Mouse (Mus musculus): ENCODE results near the gene Eif4g1.

The Eif4g1 gene

DNA sequence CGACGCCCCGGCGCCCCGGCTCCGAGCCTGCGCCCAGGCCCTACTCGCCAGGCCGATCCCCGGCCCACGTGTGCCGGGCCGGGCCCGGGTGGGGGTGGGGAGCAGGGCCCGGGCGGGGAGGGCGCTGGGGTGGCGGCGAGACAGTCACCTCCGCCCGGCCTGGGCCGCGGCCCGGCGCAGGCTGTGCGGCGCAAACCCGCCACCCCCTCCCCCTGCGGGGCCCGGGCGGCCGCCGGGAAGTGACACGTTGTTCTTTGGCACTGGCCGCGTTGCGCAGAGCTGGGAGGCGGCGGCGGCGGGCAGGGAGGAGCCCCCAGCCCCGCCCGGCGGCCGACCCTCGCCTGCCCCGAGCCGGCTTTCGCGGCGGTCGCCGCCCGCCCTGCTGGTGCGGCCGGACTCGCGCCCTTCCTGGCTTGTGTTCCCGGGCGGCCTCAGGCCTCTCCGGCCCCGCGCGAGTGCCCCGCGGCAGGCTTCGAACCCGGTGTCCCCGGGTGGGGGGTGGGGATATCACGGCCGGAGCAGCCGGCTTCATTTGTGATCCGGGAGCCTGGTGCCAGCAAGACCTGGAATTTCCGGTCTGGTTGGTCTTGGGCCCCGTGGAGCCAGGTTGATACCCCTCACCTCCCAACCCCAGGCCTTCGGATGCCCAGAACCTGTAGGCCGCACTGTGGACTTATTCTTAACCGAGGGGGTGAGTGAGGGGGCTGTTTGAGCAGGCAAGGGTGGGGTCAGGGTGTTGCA is 5.0 kb downstream of the Eif4g1 start:
- DNase-seq (ENCODE audit: low spot score) = peak; percentile 75

DNA sequence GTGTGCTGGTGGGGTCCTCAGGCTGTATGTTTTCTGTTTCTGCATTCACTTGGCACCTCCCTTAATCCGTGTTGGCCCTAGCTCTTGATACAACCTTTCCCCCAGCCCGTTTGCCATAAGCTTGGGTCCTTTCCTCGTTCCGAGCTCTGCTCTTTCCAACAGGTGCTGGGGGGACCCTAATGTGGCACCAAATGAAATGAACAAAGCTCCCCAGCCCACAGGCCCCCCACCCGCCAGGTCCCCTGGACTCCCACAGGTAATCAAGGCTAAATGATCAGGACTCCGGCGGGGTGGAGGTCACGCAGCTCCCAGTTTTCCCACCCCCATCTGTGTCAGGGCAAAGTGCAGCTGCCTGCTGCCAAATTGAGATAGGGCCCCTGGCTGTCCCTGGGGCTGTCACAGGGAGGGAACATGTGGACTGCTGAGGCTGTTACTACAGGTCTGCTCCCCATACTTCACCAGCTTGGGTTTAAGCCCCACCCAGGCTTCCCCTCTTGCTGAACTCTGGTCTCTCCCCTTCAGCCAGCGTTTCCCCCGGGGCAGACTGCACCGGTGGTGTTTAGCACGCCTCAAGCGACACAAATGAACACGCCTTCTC is 5.7 kb downstream of the Eif4g1 start:
- no peak for DNase-seq (ENCODE audit: low spot score)

DNA sequence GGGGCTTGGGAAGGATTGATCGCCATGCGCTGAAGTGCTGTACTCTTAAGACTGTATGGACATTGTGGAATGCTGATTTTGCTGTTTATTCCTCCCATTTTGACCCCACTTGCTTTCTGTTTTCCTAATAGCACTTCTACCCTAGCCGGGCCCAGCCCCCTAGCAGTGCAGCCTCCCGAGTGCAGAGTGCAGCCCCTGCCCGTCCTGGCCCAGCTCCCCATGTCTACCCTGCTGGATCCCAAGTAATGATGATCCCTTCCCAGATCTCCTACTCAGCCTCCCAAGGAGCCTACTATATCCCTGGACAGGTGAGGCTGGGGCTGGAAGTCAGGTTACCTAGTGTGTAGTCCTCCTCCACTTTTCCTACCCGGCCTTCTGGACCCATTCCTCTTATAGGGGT is 7.1 kb downstream of the Eif4g1 start:
- DNase-seq (ENCODE audit: low spot score) = no peak

DNA sequence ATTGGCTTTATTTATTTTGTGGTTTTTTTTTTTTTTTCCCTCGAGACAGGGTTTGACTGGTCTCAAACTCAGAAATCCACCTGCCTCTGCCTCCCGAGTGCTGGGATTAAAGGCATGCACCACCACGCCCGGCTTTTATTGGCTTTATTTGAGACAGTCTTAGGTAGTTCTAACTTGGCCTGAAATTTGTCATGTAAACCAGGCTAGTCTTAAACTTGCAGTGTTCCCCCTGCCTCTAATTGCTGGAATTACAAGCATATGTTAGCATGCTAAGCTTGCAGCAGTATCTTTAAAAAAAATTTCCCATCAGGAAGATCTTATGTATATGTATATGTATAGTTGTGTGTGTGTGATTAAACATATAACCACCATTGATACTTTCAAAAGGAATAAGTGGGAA is 8.6 kb downstream of the Eif4g1 start:
- DNase-seq (ENCODE audit: low spot score) = no peak

DNA sequence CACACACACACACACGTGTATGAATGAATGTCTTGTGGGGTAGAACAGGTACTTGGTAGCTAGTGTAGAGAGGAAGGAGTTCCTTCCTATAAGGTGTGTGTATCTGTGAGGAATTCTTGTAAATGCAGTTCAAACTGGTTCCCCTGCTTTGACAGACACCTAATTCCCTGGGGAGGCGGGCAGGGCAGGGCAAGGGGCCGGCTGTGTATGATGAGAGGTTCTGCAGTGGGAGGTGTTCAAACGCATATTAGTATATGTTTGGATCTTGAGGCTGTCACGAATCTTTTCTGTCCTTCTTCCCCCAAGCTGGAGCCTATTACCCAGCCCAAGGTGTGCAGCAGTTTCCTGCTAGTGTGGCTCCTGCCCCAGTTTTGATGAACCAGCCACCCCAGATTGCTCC is 9.3 kb downstream of the Eif4g1 start:
- DNase-seq (ENCODE audit: low spot score) = no peak

DNA sequence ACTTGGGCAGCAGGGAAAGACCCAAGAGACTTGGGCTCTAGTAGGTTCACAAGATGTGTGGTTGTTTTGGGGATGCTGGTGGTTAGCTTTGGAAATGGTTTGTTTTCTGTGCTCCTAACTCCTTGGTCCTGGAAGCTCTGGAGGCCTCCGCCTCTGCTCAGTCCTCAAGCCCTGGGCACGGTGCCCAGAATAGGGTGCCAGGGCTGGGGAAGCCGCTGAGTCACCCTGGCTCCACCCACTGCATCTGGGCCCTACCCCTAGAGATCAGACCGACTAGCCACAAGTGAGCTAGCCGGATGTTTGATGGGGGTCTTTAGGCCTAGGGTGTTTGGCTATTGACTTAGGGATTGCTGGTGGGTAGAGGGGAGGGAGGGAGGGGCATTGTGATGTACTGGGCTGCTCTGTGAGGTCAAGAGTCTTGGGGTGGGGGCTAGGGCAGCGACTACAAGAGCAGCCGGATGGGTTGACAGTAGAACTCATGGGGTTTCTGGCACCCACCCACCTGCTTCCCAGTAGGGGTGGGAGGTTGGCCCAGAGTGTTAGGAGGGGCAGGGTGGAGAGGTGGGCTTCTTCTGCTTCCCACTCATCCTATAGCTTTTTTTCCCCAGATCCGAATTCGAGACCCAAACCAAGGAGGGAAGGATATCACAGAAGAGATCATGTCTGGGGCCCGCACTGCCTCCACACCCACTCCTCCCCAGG is 10.0 kb downstream of the Eif4g1 start:
- peak; percentile 92 for DNase-seq (ENCODE audit: low spot score)

DNA sequence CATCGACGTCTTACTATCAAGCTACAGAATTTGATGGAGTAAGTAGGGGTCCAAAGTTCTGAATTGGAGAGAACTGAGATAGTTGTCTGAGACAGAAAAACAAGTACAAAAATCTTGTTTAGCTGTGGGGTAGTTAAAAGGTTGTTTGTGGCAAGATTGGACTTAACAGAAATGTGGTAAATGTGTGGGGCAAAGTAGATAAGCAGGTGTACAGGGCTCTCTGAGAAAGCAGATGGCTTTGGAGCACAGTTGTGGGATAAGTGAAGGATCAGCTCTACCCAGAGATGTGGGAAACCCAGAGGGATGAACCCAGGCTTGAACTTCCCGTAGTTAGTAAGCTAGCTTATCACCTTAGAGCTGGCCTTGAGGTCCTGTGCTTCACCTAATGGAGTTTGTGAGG is 22.7 kb downstream of the Eif4g1 start:
- DNase-seq (ENCODE audit: low spot score) = no peak

DNA sequence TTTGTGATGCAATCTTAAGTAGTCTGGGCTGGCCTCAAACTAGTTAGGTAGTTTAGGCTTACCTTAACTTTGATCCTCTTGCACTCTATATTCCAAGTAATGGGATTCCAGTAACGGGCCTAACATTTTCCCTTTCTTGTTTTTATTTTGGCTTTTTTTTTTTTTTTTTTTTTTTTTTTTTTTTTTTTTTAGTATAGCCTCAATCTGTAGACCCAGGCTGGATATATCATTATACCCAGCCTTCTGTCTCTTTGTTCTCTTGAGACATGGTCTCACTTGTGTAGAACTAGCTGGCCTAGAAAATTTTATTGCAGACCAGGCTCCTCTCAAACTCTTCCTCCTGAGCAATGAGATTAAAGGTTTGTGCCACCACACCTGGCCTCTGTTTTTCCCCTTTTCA is 23.5 kb downstream of the Eif4g1 start:
- DNase-seq (ENCODE audit: low spot score) = no peak

DNA sequence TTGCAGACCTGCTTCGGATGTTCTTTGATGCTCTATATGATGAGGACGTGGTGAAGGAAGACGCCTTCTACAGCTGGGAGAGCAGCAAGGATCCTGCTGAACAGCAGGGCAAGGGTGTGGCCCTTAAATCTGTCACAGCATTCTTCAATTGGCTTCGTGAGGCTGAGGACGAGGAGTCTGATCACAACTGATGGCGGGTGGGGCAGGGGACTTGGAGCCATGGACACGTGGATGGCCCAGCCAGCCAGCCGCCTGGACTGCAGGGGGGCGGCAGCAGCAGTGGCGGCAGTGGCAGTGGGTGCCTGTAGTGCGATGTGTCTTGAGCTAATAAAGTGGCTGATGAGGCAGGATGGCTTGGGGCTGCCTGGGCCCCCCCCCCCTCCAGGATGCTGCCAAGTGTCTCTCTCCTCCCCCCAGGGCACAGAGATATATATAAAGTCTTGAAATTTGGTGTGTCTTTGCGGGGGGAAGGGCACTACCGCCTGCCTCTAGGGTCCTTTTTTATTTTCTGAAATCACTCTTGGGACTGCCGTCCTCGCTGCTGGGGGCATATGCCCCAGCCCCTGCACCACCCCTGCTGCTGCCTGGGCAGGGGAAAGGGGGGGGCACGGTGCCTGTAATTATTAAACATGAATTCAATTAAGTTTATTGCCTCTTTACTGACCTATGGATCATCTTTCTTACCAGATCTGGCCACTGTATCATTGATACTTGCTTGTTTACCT is 24.3 kb downstream of the Eif4g1 start:
- DNase-seq (ENCODE audit: low spot score) = no peak

DNA sequence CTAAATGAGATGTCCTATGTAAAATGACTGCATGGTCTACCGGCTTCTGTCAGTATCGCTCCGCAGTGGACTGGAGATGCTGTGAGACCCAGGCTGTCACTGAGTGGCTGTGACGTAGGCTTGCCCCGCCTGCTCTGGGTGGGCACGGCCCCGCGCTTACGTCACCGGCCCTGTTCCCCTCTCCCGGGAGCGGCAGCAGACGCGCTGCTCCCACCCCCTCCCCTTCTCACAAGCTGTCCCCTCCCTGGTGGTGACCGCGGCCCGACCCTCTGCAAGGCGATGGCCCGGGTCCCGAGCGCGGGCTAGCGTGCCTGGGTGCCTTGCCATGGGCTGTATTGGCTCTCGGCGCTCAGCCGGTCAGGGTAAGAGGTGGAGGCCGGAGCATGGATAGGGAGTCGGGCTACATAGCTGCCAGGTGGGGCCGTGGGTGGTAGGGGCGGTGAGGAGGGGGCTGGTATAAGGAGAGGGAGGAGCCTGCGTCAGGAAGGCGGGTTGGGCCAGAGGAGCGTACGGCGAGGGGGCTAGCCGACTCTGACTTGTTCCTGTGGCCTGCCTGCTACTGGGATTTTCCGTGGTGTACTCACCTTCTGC is 25.1 kb downstream of the Eif4g1 start, which contains the start of gene Fam131a:
Gene Fam131a (plus strand): TSS at position 131 of the 591 bp plus-strand sequence.
- DNase-seq (ENCODE audit: low spot score) = peak; percentile 86

DNA sequence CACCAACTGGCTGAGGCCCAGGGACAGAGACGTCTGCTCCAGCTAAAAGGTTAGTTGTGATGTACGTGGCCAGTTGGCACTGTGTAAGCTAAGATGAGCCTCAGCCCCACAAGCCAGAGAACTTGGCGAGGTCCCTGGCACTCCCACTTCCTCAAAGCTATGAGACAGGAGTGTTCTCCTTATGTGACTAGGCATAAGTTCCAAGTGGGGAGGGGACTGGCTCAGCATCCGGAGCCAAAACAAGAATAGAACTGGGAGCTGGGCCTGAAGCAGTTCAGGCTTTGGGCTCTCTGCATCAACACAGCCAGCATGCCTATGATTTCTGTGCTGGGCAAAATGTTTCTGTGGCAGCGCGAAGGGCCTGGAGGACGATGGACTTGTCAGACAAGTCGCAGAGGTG is 26.7 kb downstream of the Eif4g1 start:
- DNase-seq (ENCODE audit: low spot score) = peak; percentile 50

DNA sequence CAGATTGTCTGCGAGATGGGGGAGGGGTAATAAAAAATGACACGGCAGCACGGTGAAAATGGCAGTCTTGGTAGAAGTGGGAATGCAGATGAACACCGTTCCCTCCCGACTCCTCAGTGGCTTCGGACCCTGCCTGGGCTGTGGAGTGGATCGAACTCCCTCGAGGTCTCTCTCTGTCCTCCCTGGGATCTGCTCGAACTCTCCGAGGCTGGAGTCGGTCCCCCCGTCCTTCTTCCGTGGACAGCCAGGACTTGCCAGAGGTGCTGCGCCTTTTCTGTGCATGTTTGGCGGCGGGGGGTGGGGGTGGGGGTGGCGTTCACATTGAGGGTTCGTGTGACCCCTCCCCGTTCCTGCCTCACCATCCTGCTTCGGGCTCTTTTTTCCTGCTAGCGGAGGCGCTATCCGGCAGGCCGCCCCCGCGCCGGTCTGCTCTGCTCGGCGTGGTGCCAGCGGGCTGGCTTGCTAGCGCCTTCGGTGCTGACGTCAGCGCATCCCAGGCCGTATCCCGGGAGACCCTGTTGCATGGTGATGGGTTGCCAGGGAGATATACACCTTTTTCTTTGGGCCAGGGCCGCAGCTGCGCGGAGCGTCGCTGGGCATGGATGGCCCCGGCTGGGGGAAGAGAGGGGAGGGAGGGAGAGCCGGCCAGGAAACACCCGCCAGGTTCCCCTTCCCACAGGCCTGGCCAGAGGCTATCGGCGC is 27.7 kb downstream of the Eif4g1 start:
- peak; percentile 76 for DNase-seq (ENCODE audit: low spot score)

DNA sequence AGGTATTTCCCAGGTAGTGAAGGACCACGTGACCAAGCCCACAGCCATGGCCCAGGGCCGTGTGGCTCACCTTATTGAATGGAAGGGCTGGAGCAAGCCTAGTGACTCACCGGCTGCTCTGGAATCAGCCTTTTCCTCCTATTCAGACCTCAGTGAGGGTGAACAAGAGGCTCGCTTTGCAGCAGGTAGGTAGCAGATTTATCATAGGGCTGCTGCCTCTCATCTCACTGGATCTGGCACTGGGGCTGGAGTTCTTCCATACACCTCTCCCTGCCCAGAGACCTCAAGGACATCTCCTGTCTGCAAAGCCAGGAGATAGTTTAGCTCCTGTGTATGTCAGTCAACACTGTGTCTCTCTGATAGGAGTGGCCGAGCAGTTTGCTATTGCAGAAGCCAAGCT is 31.2 kb downstream of the Eif4g1 start:
- no peak for DNase-seq (ENCODE audit: low spot score)

DNA sequence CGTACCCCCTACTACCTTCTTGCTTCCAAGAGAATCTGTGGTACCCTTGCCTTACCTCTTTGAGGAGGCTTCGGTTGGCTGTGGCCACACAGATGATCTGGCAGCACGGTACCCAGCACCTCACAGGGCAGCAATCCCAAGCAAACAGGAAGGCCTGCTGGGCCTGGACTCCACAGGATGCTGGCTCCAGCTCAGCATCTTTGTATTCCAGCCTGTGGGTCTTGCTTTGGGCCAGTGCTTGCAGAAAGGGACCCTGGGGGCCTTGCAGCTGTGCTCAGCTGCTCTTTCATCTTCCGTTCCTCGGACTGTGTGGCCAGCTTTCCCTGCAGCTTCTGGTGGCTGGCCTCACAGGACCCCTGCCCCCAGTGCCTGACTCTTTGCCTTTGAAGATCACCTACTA is 31.9 kb downstream of the Eif4g1 start:
- DNase-seq (ENCODE audit: low spot score) = no peak

DNA sequence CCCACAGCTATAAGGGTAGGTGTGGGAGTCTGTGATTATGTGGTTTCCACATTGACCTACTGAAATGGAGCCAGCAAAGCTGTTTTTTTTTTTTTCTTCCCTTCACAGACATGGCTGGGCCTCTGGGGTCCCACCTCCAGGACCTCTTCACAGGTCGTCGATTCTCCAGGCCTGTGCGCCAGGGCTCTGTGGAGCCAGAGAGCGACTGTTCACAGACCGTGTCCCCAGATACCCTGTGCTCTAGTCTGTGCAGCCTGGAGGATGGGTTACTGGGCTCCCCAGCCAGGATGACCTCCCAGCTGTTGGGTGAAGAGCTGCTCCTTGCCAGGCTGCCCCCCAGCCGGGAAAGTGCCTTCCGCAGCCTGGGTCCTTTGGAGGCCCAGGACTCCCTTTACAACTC is 33.2 kb downstream of the Eif4g1 start:
- DNase-seq (ENCODE audit: low spot score) = no peak

DNA sequence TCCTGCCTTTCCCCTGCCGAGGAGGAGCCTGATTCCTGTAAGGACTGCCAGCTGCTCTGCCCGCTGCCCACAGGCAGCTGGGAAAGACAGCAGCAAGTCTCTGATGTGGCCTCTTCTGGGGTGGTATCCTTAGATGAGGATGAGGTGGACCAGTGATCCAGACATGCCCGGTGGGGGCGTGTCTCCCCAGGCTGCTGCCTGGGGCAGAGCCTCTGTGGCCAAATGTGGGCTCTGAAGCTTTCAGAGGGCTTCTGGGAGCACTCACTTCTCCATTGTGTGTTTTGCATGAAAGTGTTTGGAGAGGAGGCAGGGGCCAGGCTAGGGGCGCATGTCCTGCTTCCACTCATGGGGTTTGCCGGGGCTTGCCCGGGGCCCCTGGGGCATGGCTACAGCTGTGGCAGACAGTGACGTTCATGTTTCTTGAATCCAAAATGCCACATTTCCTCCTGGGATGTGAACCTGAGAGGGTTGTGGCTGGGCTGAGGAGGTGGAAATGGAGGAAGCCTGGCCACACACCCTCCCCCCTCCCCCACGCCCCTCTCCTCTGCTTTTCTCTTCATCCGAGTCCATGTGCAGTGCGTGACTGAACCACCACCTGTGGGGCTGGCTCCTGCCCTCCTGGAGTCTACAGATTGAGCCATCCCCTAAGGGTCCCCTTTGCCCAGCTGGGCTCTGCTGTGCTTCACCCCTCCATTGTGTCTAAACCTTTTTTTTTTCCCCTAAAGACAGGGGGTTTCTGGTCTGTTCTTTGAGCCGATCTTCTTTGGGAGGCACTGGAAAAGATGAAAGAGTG is 33.8 kb downstream of the Eif4g1 start:
- no peak for DNase-seq (ENCODE audit: low spot score)

DNA sequence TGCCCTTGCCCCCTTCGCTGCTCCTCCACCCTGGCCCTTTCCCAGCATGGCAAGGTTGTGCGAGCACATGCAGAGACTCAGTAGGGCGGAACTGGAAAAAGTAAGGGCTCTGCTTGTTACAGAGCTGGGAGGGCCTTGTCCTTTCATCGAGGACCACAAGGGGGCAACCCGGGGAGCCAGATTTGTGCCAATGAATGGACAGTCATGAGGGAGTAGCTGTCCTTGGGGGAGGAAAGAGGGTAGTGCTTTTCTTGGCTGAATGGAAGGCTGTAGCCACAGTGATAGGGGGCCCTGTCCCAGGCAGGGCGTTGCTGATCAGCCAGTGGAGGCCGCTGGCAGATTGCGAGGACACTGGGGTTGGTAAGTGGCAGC is 34.4 kb downstream of the Eif4g1 start:
- DNase-seq (ENCODE audit: low spot score) = peak; percentile 74

DNA sequence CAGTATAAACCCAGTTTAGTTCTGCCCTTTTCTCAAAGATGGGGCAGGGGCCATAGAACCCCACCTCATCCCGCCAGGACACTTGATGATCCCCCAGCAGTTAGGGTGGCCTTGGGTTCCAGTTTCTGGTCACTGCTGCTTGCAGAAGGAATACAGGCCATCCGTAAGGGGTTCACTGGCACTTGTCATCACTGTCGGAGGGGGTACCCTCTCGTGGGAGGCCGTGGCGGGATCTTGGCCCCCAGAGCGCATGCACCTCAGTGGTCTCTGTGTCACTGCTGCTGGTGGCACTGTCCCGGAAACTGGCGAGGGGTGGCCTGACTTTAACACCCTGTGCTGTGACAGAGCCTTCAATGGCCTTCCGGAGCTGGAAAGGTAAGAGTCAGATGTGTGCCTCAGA is 35.0 kb downstream of the Eif4g1 start:
- DNase-seq (ENCODE audit: low spot score) = no peak

DNA sequence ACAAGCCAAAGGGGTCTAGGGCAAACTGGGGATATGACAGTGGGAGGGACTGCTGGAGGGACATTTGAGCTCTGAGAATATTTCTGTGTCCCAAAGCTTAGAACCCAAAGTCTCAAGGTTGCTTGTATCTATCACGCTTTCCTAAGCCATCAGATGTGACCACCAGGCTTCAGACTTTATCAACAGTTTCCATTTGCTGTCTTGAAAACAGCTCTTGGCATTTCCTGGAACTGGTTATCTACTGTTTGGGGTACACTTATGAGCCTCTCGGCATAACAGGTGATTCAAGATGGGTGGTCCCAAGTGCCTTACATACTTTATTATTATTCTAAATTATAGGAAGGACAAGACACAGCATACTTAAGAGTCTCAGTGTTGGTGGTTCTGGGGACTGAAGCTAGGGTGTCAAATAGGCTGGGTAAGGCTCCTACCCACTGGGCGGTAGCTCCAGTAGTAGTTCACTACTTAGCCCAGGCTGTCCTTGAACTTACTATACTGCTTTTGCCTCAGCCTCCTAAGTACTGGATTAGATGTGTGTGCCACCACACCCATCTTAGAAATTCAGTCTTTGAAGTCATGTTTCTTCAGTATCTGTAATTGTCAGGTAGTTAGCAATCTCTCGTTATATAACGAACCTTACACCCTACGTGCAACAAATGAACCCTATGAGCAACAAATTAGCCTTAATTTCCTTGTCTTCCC is 35.7 kb downstream of the Eif4g1 start:
- DNase-seq (ENCODE audit: low spot score) = no peak

DNA sequence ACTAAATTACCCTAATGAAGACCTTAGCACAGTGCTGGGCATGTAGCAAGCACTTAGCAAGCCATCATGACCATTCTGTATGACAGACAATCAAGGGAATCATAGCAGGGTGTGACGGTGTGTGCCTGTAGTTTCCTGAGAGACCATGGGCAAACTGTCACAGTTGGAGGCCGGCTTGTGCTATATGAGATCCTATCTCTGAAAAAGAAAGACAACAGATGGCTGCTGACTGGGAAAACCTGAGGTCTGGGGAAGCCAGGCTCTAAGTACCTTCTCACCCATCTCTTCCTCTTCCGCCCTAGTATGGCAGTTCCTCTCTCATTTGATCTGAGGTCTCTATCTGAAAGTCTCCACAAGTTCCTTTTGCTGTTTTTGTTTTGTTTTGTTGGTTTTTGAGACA is 37.7 kb downstream of the Eif4g1 start:
- DNase-seq (ENCODE audit: low spot score) = no peak

All from urinary bladder, postnatal 14 days (tissue).